Mouse (Mus musculus) liver, embryonic 15.5 days (tissue): ENCODE results near the gene Fgfr1op2. TPM values are rescaled to one million over a fixed set of nuclear protein-coding genes. Genes with fewer than 3 reads are reported as not detected.
"Not testable (repeated sequence)": the region's sequence is repeated elsewhere in the genome, so short reads cannot be mapped to it uniquely, and the experiment has no call there.

Experiments used
- ATAC-seq: fragments of 200-750 bp; cut with Nextera tagmentation; 2 replicates; pipeline ENCODE4 v1.8.0; 2017; ENCODE audit warnings: moderate number of reproducible peaks, mild to moderate bottlenecking, moderate library complexity; ENCODE audit not compliant: insufficient read depth
- H3K27ac ChIP-seq: fragments of 300-500 bp; sonication (generic); replicated peaks from 2 replicates; pipeline ENCODE4 v1.5.1; 2015; ENCODE audit warnings: mild to moderate bottlenecking, inconsistent platforms
- H3K27me3 ChIP-seq: fragments of 300-500 bp; sonication (generic); 2 replicates; pipeline ENCODE4 v1.6.1; 2015; ENCODE audit warnings: mild to moderate bottlenecking, inconsistent platforms
- H3K36me3 ChIP-seq: fragments of 300-500 bp; sonication (generic); replicated peaks from 2 replicates; pipeline ENCODE4 v1.6.1; 2015; ENCODE audit warnings: moderate library complexity, mild to moderate bottlenecking, inconsistent platforms
- H3K4me1 ChIP-seq: fragments of 300-500 bp; sonication (generic); replicated peaks from 2 replicates; pipeline ENCODE4 v1.6.1; 2015; ENCODE audit warnings: inconsistent platforms
- H3K4me2 ChIP-seq: fragments of 300-500 bp; sonication (generic); 2 replicates; pipeline ENCODE4 v1.6.1; 2015; ENCODE audit warnings: moderate library complexity, mild to moderate bottlenecking, inconsistent platforms
- H3K4me3 ChIP-seq: fragments of 300-500 bp; sonication (generic); replicated peaks from 2 replicates; pipeline ENCODE4 v1.5.1; 2015; ENCODE audit warnings: mild to moderate bottlenecking, inconsistent platforms
- H3K9ac ChIP-seq: fragments of 300-500 bp; sonication (generic); 2 replicates; pipeline ENCODE4 v1.6.1; 2015; ENCODE audit warnings: moderate library complexity, mild to moderate bottlenecking, inconsistent platforms
- H3K9me3 ChIP-seq: fragments of 300-500 bp; sonication (generic); replicated peaks from 2 replicates; pipeline ENCODE4 v1.6.1; 2016; ENCODE audit warnings: inconsistent platforms
- WGBS: fragments of 180-500 bp; shearing (Covaris S2); methylation state at CpG from one replicate; pipeline ENCODE4 v1.1.7; 2015; ENCODE audit warnings: mixed read lengths; ENCODE audit not compliant: insufficient replicate concordance; 5-methylcytosine and 5-hydroxymethylcytosine counted together
- polyA plus RNA-seq: library from polyadenylated mRNA; unstranded; fragments of >200 nt; fragmentation: Nextera tagmentation; extraction: Ambion mirVana; gene quantifications from 2 replicates; pipeline ENCODE4 v1.2.1, GENCODE M21; 2015

The Fgfr1op2 gene
- polyA plus RNA-seq, 1 experiment from 2014 or later, result 83.4 TPM

DNA sequence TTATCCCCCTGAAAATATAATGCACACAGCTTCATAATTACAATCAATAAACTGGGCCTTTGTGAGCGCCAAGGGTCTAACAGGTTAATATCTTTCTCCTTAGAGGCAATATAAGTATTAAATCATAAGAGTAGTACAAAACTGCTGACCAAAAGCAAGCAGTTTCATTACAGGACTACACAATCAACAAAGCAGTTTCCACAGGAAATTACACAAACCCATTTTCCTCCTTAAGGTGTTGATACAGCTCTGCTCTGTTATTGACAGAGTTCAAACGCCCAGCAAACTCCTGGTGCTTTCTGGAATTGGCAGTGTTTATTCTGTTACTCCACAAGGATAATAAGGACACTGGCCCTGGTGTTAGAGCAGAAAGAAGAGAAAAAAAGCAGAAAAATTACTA is 26.6 kb upstream of the Fgfr1op2 start:
- no peak for ATAC-seq
- peaks cover 64% of the 10 kb centered on the region for H3K36me3 ChIP-seq
- H3K4me1 ChIP-seq, result no peaks in the 10 kb centered on the region
- WGBS, result 67% methylated on average over 2 of the region's 2 CpGs
- no peak overlapping the region for H3K4me2 ChIP-seq
- no peak overlapping the region for H3K9ac ChIP-seq
- no peak overlapping the region for H3K27ac ChIP-seq
- no peak overlapping the region for H3K4me3 ChIP-seq
- no peaks in the 10 kb centered on the region for H3K9me3 ChIP-seq
- no peaks in the 10 kb centered on the region for H3K27me3 ChIP-seq

DNA sequence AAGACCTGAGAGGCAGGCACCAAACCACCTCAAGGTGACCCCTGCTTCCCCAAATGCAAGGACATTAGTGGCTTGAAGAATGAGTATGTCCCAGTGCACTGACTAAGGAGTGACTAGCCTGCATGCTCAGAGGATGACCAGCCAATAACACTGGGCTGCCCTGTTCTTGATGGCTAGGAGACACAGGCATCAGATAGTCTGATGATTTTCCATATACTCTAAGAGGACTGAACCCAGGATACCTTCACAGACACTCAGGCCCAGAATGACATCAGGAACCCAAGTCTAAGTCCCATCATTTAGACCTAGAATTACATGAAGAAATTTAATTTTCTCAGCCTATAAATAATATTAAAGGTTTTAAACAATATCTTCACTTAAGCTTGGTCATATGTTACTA is 25.7 kb upstream of the Fgfr1op2 start:
- H3K4me3 ChIP-seq, result no peak overlapping the region
- no peak overlapping the region for H3K9ac ChIP-seq
- H3K9me3 ChIP-seq, result no peaks in the 10 kb centered on the region
- H3K27ac ChIP-seq, result no peak overlapping the region
- H3K4me2 ChIP-seq, result no peak overlapping the region
- H3K27me3 ChIP-seq, result no peaks in the 10 kb centered on the region
- ATAC-seq, result no peak
- peaks cover 73% of the 10 kb centered on the region for H3K36me3 ChIP-seq
- H3K4me1 ChIP-seq, result no peaks in the 10 kb centered on the region

DNA sequence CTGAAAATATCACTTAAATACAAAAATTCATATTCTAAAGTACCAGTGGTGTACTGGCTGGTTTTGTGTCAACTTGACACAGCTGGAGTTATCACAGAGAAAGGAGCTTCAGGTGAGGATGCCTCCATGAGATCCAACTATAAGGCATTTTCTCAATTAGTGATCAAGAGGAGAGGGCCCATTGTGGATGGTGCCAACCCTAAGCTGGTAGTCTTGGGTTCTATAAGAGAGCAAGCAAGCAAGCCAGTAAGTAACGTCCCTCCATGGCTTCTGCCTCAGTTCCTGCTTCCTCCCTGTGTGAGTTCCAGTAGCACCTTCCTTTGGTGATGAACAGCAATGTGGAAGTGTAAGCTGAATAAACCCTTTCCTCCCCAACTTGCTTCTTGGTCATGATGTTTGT is 14.5 kb upstream of the Fgfr1op2 start:
- H3K27ac ChIP-seq, ATAC-seq, H3K4me2 ChIP-seq, H3K4me1 ChIP-seq, H3K27me3 ChIP-seq, H3K9ac ChIP-seq, H3K9me3 ChIP-seq, H3K4me3 ChIP-seq: not testable (repeated sequence)
- 69% methylated on average over 1 of the region's 1 CpGs for WGBS
- H3K36me3 ChIP-seq, result peaks cover 53% of the 10 kb centered on the region

DNA sequence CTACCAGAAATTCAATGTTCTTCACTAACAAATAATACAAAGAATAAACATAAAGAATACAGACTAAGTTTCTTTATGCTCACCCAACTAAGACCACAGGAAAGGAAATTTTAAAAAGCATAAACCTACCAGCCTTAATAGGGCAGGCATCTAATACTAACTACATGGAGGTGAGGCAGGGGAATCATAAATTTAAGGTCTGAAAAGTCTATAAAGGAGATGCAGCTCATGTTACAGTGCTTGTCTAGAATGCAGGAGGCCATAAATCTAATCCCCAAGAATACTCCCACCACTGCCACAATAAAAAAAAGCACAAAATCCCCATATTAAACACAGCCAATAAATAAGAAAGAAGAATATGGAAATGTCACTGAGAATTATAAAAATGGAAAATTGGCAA is 4.9 kb upstream of the Fgfr1op2 start:
- Histone ChIP-seq H3K9me3 (no peaks in the 10 kb centered on the region), H3K9ac (no peak overlapping the region), H3K27me3 (no peaks in the 10 kb centered on the region), H3K36me3 (peaks cover 17% of the 10 kb centered on the region), H3K4me3 (no peak overlapping the region), H3K4me1 (peaks cover 24% of the 10 kb centered on the region), H3K27ac (no peak overlapping the region), H3K4me2 (no peak overlapping the region)
- no peak for ATAC-seq

DNA sequence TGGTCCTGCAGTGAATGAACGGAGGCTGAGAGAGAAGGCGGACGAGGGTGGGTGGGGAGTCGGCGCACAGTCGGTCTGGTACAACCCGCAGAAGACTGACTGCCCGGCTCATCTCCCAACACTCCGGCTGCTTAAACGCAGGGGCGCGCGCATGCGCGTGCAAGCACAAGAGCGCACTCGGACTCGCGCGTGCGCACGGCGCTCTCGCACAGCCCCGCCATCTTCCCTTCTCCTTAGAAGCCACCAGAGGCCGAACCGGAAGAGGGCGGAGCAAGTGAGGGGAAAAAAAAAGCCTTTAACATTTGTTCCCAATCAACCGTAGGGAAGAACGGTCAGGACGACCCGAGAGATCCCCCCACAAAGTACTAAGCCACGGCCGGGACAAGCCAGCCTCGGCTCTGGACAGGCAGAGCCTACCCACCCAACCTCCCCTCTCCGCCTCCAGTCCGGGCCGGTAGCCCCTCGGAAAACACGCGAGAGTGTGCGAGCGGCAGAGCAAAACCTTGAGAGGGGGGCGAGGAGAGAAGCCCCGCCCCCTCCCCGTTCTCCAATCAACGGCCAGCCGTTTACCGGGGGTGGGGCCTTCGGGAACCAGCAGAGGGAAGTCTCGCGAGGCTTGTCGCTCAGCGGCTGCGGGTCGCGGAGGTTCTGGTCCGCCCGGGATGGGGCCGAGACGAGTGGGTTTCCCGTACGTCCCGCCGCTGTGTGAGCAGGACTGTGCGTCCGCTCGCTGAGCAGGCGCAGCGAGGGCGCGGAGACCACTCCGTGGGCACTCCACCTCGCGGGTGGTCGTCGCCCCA is 507 bp downstream of the Fgfr1op2 start, which contains the start of gene Ints13:
TSS of gene Ints13 (minus strand) at position 526 of the 800 bp plus-strand sequence.
- peak within 1 kb of the TSS; percentile 98 for H3K9ac ChIP-seq
- peak within 1 kb of the TSS; percentile 85 for H3K4me2 ChIP-seq
- peak; percentile 92 for ATAC-seq
- peaks cover 40% of the 10 kb centered on the region for H3K4me1 ChIP-seq
- H3K27ac ChIP-seq, result peak within 1 kb of the TSS; percentile 99
- no peaks in the 10 kb centered on the region for H3K27me3 ChIP-seq
- WGBS, result under 1% methylated on average over 77 of the region's 77 CpGs
- H3K36me3 ChIP-seq, result peaks cover 3% of the 10 kb centered on the region; the same call in 1 of the 2 replicates
- no peaks in the 10 kb centered on the region for H3K9me3 ChIP-seq
- H3K4me3 ChIP-seq, result peak within 1 kb of the TSS; percentile 93

DNA sequence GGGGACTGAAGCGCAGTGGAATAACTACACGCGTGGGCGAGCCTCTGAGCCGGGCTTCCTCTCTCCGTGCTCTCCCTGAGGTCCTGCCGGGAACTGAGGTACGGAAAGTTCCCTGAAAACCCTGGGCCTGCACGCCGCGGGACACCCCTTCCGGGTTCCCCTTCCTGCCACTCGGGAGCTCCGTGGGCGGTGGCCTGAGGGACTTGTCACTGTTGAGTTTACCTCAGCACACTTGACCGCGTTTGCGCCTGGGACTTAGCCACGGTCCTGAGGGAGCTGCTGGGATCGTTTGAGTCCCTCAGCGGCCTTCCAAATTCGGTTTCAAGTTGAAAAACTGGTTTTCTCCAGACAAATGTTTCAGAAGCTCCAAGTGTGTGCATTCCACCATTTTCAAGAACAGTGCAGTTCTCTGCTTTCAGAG is 1.1 kb downstream of the Fgfr1op2 start:
- peak; percentile 70 for ATAC-seq
- WGBS, result under 1% methylated on average over 22 of the region's 22 CpGs
- peaks cover 6% of the 10 kb centered on the region; the same call in 1 of the 2 replicates for H3K36me3 ChIP-seq

DNA sequence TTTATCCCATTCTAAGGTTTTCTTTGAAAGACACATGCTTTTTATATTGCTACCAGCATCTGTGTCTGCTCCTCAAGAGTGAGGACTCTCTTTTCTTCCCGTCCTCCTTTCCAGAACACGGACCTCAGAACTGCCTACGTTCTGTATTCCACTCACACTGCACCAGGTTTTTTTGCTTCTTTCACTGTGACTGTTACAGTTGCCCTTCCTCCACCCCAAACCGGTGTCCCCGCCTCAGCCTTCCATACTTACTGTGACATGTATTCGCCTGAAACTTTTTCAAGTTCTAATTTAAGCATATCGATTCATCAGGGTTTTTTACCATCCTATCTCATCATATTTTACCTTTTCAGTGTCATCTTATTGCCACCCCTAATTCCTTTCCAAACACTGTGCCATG is 1.6 kb downstream of the Fgfr1op2 start:
- H3K9me3 ChIP-seq, result no peaks in the 10 kb centered on the region
- no peak for ATAC-seq
- 3% methylated on average over 7 of the region's 7 CpGs for WGBS

More for the DNA sequence above, 1.1 kb downstream of the Fgfr1op2 start:
- H3K4me3 ChIP-seq, result peak overlapping the region; percentile 93
- peak overlapping the region; percentile 98 for H3K9ac ChIP-seq
- peaks cover 41% of the 10 kb centered on the region for H3K4me1 ChIP-seq
- no peaks in the 10 kb centered on the region for H3K27me3 ChIP-seq
- H3K4me2 ChIP-seq, result peak overlapping the region; percentile 85
- no peaks in the 10 kb centered on the region for H3K9me3 ChIP-seq
- H3K27ac ChIP-seq, result peak overlapping the region; percentile 99

DNA sequence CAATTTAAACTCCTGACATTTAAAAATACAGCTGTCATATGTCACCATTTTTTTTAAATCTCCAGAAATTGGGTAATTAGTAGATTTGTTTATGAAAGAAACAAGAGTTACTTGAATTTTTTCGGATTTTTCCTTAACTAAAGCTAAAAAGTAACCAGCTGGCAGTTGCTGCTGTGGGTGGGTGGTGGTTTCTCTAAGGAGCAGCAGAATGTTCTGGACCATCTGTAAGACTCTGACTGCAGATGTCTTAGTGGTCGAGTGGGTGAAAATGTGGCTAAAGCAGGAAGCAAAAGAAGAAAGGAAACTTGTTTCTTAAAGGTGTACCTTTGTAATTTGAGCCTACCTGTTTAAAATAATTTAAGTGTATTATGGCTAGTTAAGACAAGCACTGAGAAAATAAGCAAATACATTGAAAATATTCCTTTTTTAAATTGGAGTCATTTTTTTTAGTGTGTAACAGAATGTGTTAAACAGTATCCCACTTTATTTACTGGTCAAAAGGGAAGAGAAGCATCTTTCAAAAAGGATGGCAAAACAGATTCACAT is 3.5 kb downstream of the Fgfr1op2 start:
- H3K36me3 ChIP-seq, result peaks cover 10% of the 10 kb centered on the region; the same call in 1 of the 2 replicates
- 5% methylated on average over 2 of the region's 2 CpGs for WGBS
- ATAC-seq, result no peak
- H3K4me2 ChIP-seq, result peak overlapping the region; percentile 37
- H3K9ac ChIP-seq, result no peak overlapping the region
- H3K4me3 ChIP-seq, result no peak overlapping the region; the same call in 1 of the 2 replicates
- H3K27ac ChIP-seq, result no peak overlapping the region
- H3K4me1 ChIP-seq, result peaks cover 32% of the 10 kb centered on the region
- no peaks in the 10 kb centered on the region for H3K9me3 ChIP-seq
- H3K27me3 ChIP-seq, result no peaks in the 10 kb centered on the region

More for the DNA sequence above, 1.6 kb downstream of the Fgfr1op2 start:
- Histone ChIP-seq H3K4me1 (peaks cover 41% of the 10 kb centered on the region), H3K27me3 (no peaks in the 10 kb centered on the region), H3K9ac (peak overlapping the region; percentile 98), H3K4me2 (peak overlapping the region; percentile 85), H3K27ac (peak overlapping the region; percentile 99), H3K36me3 (peaks cover 6% of the 10 kb centered on the region; the same call in 1 of the 2 replicates), H3K4me3 (peak overlapping the region; percentile 93)

DNA sequence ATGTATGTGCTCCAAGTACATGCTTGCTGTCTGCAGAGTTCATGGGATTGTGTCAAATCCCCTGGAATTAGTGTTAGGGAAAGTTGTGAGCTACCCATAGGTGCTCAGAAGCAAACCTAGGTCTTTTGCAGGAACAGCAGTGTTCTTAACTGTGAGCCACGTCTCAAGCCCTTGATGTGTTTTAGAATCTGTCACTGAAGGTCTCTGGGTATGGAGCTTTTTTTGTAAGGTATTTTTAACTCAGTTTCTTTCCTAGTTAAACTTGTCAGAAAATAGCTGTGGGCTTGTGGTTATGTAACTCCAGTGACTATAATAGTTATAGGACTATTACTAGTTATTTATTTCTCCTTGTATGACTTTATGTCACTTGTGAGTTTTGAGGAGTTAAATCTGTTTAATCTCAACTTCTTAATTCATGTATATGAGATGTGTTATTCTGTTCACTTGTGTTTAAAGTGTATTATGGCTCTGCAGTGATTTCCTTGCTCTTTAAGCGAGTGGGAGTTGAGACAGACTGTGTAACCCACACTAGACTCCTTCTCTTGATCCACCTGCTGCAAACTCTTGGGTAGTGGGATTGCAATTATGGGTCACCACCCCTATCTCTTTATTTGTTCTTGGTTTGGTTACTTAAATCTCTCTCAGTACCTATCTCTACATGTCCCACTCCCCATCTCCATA is 6.5 kb downstream of the Fgfr1op2 start:
- WGBS, result 74% methylated on average over 2 of the region's 2 CpGs
- no peak overlapping the region for H3K4me3 ChIP-seq
- H3K4me2 ChIP-seq, result no peak overlapping the region
- H3K4me1 ChIP-seq, result peaks cover 16% of the 10 kb centered on the region
- H3K27me3 ChIP-seq, result no peaks in the 10 kb centered on the region
- peaks cover 37% of the 10 kb centered on the region for H3K36me3 ChIP-seq
- H3K9me3 ChIP-seq, result no peaks in the 10 kb centered on the region
- ATAC-seq, result no peak
- no peak overlapping the region for H3K27ac ChIP-seq
- no peak overlapping the region for H3K9ac ChIP-seq

DNA sequence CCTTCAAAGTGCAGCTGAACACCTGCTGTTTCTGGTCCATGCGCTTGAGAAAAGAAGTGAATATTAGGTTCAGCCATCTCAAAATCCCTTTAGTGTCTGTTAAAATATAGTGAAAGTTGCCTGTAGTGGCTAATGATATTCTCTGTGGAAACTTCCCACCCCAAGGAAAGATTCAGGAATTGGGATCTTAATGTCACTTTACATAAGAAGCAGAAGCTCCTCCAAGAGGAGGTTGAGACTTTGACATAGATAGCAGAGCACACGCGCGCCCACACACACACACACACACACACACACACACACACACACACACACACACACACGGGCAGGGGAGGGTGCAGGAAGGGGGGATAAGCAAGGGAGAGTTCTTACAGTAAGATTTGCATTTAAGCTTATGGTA is 8.1 kb downstream of the Fgfr1op2 start:
- H3K4me3 ChIP-seq, result no peak overlapping the region
- no peak for ATAC-seq
- H3K27me3 ChIP-seq, result no peaks in the 10 kb centered on the region
- WGBS, result 83% methylated on average over 5 of the region's 5 CpGs
- H3K9me3 ChIP-seq, result no peaks in the 10 kb centered on the region
- H3K9ac ChIP-seq, result no peak overlapping the region
- H3K27ac ChIP-seq, result no peak overlapping the region
- peaks cover 53% of the 10 kb centered on the region for H3K36me3 ChIP-seq
- peaks cover 12% of the 10 kb centered on the region; the same call in 1 of the 2 replicates for H3K4me1 ChIP-seq
- H3K4me2 ChIP-seq, result no peak overlapping the region

DNA sequence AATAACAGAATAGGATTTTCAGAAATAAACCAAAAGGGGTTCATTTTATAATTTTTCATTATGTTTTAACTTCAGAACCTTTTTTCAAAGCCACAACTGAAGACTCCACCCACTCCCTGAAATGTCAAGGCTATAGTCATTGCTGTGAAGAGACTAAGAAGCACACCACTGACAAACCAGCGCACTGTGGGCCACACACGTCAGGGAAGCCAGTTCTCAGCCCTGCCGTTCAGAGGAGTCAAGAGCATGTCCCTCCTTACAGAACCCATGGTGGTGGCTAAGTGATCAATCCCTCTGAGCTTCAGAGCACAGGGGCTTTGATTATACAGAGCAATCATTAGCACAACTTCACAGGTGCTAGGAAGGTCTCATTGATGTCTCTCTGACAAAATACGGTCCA is 25.6 kb downstream of the Fgfr1op2 start:
- 85% methylated on average over 4 of the region's 4 CpGs for WGBS
- H3K36me3 ChIP-seq, result peaks cover 92% of the 10 kb centered on the region
- no peak for ATAC-seq
- no peak overlapping the region for H3K4me3 ChIP-seq
- no peak overlapping the region for H3K9ac ChIP-seq
- H3K27ac ChIP-seq, result no peak overlapping the region
- H3K4me1 ChIP-seq, result no peaks in the 10 kb centered on the region
- H3K9me3 ChIP-seq, result no peaks in the 10 kb centered on the region
- H3K4me2 ChIP-seq, result no peak overlapping the region
- no peaks in the 10 kb centered on the region for H3K27me3 ChIP-seq
